Mouse (Mus musculus): ENCODE results near the gene Btbd16.

The Btbd16 gene

DNA sequence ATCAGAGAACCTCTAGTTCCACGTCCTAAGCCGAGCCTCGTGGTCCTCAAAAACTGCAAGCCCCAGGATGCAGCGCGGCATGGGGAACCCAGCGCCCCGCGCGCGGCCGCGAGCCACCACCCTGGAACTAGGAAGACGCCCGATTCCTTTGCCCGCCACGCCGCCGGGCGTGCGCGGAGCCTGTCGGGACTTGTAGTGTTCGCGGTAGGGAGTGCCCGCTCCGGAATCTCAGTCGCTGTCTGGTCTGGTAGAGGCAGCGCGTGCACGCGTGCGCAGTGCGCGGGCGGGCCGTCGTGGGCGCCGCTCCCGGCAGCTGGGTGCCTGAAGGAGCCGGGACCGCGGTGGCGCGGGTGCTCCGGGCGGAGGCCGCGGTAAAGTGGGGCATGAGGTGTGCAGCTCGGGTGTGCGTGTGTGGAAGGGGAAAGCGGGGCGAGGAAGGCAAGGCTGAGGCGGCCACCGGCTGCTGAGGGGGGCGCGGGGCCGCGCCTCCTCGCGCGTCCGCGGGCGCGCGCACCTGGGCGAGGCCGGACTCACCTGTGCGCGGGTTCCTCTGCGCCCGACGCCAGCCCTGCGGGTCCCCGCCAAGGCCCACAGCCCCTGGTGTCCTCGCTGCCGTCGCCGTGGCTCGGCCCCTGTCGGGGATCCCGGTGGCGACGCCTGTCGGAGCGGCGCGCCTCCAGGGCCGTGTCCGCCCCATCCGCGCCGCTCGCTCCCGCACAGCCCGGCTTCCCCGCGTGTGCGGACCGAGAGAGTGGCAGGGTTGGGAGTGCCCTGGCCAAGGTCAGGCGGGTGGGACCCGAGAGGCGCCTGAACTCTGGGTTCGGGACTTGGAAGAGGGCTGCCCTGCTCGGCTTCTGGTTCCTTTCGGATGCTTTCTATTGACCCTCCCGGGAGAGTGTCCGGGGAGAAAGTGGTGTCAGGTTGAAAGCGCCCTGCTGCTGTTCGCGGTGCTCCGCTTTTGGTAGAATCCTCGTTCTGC lies 92.0 kb downstream of the Btbd16 start, which contains the start of gene Plekha1:
Plekha1 (plus strand) TSS at position 144 of the 979 bp plus-strand sequence.
- DNase-seq (ENCODE audit: low spot score), result peak; percentile 97

DNA sequence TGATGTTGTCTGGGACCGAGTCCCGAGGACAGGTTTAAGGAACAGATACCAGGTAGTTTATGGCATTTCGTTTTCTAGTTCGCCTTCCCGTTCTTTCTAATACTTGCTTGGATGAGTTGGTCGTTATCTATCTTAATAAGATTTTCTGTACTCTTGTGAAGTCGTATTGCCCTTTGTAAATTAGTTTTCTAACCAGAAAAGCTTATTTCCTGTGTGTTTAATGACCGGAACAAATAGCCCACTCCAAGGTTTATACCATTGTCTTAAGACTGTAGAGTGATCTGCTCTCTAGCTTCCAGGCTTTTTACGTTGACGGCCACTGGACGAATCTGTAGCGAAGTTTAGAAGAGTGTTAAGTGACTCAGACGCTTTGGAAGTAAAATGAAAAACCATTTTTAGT lies 92.8 kb downstream of the Btbd16 start:
- DNase-seq (ENCODE audit: low spot score), result no peak

DNA sequence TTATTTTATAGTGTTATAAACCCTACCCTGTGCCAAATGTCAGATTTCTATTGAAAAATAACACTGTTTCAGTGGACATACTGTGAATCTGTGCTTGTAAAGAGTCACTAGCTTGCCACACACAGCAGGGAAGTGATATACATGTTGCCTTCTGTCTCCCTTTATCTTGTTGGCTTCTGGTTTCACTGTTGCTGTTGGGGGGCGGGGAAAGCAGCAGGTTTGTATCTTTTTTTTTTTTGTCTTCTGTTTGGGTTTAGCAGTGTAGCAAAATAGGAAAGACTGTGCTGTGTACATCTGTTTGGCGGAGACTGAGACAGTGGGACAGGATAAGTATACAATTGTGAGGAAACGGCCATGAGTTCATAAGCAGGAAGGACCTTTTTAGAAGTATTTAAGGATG lies 93.4 kb downstream of the Btbd16 start:
- no peak for DNase-seq (ENCODE audit: low spot score)
